Mouse (Mus musculus) bone marrow, adult 2 months (tissue): ENCODE data around the gene Adgrb3.

Source experiments
- CTCF ChIP-seq: fragments of 200-500 bp; IDR thresholded peaks from 2 replicates; pipeline ENCODE4 v1.5.1; 2011; ENCODE audit warnings: low read length, control low read depth; ENCODE audit not compliant: control insufficient read depth, insufficient read depth
- POLR2A ChIP-seq: fragments of 200-500 bp; IDR thresholded peaks from 2 replicates; pipeline ENCODE4 v1.6.1; 2011; ENCODE audit warnings: low read depth, mild to moderate bottlenecking, control low read depth, low read length, borderline replicate concordance; ENCODE audit not compliant: control insufficient read depth

DNA sequence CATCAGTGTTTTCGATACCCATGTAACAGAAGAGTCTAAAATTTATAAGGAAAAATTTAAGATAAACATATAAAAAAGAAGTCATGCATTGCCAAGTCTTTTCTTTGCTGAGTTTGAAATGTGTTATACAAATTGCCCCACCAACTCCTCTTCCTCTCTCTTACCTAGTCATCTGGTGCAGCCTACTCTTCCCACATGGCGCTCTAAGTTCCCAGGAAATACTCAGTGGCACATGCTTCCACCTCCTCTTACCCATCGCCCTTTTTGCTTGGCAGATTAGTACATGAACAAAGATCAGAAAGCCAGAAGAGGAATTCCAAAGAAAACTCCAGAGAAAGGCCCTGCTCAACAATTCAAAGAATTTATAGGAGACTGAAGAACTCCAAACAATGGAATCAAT lies 353.8 kb downstream of the Adgrb3 start:
- no peak for TF ChIP-seq CTCF
- no peak for TF ChIP-seq POLR2A
